Mouse (Mus musculus) megakaryocyte-erythroid progenitor cell, adult 5-6 weeks (primary cell): ENCODE data around the gene Tchp. TPM values are rescaled to one million over a fixed set of nuclear protein-coding genes. Genes with fewer than 3 reads are reported as not detected.

Source experiments
- ATAC-seq: replicated peaks from 2 replicates; pipeline ENCODE4 v1.8.0; 2016; ENCODE audit warnings: mild to moderate bottlenecking, inconsistent platforms; ENCODE audit not compliant: severe bottlenecking, poor library complexity, low FRiP score, low TSS enrichment
- total RNA-seq, 2 experiments: library from RNA; stranded (forward) in 1 of 2; stranded (reverse) in 1 of 2; fragments of 200-1000, 215-1000 nt in 1 of 2; fragments of >200 nt in 1 of 2; fragmentation: Nextera tagmentation in 1 of 2; gene quantifications; 2 replicates each; pipeline ENCODE4 v1.2.3; 2014 to 2017

Tchp gene
- total RNA-seq, 2 experiments from 2014 or later = 11.8 to 19.9 TPM

DNA sequence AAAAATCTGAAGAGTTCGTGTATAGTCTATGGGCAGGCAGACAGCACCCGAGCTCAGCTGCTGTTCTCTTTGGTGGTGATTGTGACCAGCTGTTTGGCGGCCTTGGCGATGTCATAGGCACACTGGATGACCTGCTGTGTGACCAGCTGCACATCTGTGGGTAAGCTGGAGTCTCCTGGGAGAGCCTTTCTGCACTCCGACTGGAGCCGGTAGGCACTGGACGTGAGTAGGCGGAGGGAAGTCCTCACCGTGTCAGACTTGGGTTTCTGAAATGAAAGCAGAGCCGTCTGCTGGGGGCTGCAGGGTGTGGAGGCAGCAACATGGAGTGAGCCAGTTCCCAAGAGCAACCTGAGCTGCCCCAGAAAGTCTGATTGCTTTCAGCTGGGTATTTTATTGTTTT is 22.6 kb downstream of the Tchp start:
- no peak for ATAC-seq

DNA sequence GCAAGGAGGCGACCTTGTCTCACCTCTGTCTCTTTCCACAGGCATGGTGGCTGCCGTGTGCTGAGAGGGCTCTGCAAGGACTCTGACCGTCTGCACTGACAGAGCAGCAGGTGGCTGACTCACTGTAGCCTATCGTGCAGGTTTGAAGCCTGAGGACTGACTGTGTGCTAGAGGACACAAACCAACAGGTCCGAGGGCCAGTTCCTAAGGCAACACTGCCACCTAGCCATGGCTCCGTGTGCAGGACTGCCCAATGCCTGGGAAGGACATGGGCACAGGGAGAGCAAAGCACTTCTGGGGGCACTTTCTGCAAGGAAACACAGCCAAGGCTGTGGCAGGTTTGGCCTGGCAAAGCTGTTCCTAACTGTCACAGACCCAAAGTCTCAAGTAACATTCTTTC is 23.9 kb downstream of the Tchp start:
- ATAC-seq = no peak

DNA sequence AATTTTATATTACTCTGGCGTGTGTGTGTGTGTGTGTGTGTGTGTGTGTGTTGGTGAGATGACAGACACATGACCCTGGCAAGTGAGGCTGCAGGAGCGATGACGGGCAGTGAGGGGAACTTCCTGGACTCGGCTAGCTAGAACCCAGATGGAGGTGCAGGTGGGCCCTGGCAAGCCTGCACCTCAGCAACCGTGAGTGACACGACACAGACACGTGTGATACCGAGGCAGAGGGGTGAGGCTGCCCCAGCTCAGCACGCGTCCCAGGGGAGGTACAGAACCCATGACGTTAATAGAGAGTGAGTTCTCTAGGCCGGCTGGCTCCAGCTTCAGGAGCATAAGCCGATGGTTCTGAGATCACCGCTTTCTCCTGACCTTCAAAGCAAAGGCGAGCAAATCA is 24.4 kb downstream of the Tchp start:
- ATAC-seq = no peak

DNA sequence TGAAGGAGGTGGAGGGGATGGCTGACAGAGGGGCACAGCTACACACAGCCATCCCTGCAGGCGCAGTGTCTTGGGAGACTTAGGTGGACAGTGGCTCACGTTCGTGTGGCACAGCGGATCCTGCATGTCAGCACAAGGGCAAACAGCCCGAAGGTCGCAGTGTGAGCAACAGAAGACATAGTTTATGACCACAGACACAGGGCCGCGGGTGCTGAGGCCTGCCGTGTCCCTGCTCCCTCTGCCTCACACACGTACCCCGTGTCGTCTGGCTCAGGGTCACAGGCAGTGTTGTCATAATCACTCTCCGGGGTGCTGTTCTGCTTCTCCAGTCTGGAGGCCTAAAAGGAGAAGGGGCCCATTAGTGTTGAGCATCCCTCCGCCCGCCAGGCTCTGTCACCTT is 26.0 kb downstream of the Tchp start:
- no peak for ATAC-seq

DNA sequence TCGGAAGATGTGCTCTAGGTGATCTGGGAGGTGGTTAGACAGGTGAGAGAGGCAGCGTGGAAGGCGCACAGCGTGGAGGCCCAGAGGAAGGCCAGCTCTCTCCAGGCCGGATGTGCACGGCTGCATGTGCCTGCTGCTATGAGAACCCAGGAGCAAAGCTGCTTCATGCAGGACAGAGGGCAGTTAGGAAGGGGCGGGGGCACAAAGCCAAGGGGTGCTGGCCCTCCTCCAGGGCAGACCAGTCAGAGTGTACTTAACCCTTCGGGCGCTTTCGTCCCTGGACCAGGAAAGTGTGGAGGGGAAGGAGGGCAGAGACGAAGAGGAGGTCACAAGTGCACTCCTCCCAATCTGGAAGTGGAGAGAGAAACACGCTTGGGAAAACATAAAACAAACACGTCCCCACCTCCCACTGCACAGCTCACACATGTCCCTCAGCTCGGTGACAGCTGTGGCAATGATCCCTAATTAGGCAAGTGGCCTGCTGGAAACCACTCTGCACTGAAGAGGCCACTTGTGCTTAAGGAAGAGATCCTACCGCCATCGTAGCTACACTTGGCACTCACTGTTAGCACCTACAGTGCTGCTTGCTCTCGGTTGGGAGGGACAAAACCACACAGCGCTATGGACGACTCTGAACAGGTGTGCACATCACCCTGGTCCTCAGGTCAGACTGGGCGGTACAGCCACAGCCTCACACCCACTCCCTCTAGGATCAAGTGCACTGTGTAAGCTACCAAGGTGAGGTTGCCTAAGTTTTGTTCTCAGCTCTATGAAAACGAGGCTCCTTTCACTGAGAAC is 29.7 kb downstream of the Tchp start:
- no peak for ATAC-seq

DNA sequence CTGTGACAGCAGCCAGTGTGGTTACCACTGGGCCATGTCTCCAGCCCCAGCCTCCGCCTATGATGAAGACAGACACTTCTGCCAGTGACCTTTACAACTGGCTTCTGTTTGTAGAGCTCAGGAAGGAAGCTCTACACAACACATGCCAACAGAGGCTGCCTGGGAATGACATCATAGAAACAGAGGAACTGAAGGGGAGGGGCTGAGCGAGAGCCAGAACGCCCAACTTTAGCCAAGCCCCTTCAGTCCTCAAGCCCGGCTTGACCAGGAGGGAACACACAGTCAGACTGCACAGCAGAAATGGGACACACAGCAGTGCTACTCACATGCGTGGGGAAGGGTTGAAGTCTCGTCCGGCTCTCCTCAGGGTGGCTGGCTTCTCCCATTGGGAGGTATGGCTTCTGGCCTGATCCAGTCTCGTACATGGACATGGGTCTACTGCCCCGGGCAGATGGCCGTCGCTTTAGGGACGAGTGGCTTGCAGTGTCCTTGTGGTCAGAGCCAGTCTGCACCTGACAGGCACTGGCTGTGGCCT is 31.2 kb downstream of the Tchp start:
- no peak for ATAC-seq

DNA sequence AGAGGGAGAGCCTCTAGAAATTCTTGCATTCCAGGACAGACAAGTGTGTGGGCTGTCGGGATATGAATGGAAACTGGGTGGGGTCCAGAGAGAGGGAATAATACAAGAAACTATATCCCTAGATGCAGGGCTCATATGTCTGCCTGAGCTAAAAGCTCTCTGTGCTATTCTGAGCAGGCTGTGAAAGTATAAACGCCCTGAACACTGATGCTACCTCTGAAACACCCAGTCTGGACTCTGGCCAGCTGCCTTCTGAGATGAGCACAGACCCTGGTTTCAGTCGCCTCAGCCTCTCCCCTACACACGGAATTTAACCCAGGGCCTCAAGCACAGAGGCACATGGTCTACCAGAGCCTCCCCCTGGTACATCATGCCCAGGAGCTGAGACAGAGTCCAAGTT is 33.0 kb downstream of the Tchp start:
- no peak for ATAC-seq

DNA sequence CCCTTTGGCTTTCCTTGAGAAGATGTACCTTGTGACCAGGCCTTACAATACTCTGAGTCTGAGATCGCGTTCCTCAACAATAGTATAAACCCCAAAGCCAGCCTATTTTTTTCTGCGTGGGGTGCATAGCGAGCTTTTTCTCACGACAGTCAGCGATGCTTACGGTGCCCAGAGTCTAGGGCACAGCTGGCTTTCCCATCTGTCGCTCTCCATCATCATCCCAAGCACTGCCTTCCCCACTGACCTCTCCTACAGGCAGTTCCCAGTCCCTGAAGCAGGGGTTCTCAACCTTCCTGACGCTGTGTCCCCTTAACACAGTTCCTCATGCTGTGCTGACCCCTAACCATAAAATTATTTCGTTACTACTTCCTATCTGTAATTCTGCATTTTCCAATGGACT is 35.0 kb downstream of the Tchp start:
- ATAC-seq = no peak

DNA sequence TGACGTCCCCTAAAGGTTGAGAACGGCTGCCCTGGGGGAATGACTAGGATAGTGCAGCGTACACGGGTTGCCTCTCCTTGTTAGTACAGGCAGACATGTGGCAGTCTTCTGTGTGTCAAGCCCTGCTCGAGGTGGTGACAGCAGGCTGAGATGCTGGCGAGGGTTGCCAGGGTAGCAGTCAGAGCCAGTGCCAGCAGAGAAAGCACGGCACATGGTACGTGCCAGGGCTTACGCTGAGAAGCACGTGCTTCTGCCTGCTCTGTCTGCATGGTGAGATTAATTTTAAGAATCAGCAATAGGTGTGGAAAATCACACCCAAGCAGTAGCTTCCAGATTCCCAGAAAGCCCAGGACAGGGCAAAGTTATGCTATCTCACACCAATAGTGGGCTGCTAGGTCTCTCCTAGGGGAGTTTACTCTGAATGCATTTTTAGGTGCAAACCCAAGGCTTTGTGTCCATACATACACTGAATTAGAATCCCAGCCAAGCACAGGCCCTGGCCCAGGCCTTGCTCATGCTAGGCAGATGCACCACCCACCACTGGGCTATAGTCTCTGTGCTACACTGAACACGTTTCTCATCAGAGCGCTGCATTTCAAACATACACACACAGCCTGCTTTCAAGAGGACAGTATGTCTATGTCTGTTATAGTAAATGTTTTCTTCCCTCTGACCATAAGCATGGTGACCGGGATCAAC is 35.6 kb downstream of the Tchp start:
- ATAC-seq = no peak

DNA sequence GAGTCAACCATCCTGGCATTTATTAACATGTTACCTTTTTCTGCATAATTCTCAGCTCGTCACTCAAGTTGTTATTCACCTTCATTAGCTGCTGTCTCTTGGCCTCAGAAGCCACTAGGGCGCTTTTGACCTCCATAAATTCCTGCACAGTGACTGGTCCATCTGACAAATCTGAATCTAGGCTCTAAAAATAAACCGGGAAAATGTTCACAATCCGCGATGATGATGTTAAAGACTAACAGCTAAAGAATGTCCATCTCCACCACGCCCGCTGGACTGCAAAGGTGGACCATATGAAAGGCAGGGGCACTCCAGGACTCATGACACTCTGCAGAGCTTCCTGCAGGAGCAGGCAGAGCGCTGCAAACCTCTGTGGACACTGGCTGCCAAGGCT is 36.1 kb downstream of the Tchp start:
- no peak for ATAC-seq

DNA sequence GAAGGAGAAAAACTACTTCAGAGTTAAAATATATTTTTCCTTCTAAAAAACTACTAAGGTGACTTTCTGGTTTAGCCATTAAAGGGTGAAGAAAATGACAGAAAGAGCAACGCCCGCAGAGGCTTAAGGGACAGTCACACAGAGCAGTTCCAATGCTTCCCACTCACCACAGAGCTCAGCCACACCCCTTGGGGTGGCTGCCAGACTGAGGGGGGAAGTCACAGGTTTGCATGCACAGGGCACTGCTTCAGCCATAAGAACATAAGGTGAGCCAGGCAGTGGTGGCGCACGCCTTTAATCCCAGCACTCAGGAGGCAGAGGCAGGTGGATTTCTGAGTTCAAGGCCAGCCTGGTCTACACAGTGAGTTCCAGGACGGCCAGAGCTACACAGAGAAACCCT is 38.0 kb downstream of the Tchp start:
- ATAC-seq = no peak

DNA sequence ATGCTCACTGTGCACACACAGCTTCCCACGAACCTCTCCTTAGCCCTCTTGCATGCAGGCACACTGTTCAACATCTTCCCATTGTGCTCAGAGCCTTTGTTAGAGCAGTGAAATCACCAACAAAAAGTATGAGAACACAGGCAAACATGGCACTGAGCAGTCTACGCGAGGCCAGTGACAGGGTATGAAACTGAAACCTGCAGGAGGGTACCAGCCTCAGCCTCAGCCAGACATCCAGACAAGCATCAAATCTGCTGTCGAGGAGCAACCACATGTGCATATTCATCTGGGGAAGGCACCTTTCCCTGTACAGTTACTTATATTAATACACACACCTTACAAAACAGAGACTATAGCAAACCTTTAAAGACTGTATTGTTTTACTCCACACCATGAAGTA is 39.3 kb downstream of the Tchp start:
- no peak for ATAC-seq

DNA sequence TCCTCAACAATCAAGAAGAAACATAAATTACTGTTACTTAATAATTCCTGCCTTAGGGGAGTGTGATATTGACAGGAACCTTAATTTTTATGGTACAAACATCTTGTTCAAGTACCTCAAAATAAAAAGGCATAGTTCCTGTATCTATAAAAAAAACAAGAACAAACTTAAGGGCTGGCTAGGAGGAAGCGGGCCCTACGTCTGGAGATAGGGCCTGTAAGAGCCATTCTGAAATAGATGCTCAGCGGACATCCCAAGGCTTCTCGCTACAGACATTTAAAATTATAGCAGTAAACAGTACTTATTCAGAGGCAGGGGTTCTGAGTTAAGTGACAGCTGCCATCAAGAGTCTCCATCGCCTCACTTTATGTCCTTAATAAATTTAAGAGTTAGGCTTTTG is 40.0 kb downstream of the Tchp start:
- no peak for ATAC-seq

DNA sequence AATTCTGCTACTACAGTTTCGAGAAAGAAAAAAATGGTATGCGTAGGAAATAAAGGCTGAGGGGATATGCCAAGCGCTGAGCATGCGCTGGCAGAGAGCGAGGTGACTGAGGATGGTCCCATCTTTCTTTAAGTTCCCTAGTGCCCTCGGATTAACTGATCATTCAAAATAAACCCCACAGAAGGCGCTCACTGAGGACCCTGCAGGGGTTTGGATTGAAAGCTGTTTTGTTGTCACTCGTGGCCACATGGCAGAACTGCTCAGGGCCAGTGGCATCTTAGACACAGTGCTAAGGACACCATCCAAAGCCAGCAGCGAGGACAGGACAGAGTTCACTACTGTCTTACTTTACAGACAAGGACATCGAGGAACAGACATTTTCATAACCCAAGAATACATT is 42.8 kb downstream of the Tchp start:
- ATAC-seq = no peak

DNA sequence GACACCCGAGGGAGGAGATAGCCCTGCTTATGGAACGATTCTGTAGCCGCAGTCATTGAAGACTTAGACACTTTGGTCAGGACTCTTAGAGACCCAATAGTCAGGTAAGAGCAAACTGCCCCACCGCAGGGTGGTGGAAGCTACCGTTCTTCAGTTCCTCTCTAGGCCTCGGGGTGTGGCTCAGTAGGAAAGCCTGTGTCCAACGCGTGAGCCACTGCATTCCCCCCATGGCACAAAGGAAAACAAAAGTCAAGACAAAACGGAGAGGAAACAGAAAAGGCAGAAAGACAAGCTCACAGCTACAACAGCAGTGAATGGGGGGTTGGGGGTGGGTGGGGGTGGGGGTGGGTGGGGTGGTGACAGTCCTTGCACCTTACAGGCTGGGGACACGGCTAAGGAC is 44.8 kb downstream of the Tchp start:
- no peak for ATAC-seq

DNA sequence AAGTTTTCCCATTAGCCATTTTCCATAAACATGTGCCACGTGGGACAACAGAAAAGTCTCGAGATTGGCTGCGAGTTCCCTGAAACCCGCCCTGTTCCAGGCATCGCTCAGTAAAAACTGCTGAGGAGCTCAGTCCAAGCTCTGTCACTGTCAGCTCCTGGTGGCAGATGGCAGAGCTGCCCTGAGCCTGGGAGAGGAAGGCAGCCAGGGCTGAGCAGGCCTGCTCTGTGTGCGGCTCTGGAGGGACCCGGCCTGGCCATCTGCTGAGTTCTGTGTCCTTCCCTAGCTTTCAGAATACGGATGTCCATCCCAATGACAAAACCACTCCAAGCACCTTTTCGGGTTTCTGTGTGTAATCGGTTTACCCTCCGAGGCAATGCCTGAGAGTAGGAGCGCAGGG is 45.8 kb downstream of the Tchp start:
- ATAC-seq = no peak

DNA sequence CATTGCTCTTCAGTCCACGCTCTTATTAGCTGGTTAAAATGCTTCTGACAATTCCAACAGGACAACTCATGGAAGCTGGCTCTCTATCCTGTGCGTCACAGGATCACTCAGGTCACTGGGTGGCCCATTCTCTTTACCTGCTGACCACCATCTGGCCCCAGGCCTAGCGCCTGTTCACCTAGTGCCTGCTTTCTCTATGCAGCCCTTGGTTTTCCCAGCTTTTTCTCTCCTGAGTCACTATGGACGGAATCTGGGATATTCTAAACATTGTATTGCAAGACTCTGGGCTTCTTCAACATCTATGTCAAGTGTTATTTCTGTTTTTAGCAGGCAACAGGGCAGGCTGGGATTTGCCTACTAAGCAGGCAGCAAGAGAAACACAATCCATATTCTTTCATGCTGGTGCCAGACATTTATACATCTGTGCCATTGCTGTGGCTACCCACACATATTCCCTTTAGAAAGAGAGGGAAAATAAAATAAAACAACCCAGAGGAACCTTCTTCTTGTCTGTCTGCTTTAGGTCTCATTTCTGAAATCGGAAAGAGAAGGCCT is 52.1 kb downstream of the Tchp start:
- ATAC-seq = no peak

DNA sequence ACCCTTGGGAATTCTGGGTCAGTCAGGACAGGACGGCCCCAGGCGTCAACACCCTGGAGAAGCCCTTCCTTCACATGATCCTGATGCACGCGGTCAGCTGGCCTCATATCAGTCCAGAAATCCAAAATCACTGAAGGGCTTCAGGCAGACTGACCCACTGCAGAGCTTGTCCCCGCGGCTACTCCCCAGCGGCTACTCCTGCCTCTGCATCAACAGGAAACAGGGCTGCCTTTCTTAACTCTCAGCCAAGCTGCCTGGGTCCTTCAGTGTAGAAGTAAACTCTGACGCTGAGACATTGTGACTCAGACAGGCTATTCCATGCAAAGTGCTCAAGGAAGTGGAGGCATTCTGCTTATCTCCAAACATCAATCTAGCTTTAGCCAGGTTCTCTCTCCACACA is 54.4 kb downstream of the Tchp start:
- ATAC-seq = no peak

DNA sequence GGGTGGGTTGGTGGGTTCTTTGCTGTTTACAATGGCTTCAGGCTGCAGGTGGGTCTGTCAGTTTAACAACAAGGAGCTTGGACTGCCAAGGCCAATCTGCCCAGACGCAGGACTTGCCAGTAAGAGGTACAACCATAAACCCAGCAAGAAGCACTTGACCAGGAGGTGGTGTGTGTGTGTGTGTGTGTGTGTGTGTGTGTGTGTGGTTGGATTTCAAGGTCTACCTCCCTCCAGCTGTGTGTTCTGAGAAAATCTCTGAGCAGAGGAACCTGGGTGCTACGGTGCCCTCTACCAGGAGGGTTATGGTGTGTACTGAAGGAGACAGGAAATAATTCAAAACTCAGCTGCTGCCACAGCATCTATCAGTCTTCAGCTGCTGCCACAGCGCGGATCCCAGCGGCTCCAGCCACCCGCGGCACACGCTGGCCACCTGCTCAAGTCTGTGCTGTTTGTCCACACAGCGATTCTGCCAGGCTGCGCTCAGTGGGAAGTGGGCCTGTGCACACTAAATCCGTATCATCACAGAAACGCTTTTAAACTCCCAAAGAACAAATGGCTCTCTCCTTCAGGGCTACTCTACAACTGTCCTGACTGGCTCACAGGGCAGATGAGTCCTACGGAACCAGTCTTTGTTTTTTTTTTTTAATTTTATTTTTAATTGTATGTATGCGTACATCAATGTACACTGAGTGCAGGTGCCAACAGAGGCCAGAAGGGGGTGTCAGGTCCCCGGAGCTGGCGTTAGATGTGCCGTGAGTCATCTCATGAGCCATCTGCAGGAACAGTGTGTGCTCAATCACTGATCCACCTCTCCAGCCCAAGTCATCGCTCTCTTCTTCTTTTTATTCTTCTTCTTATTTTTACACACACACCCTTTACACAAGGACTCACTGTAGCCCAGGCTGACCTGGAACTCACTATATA is 57.5 kb downstream of the Tchp start:
- ATAC-seq = peak; percentile 59; the same call in 1 of the 2 replicates

DNA sequence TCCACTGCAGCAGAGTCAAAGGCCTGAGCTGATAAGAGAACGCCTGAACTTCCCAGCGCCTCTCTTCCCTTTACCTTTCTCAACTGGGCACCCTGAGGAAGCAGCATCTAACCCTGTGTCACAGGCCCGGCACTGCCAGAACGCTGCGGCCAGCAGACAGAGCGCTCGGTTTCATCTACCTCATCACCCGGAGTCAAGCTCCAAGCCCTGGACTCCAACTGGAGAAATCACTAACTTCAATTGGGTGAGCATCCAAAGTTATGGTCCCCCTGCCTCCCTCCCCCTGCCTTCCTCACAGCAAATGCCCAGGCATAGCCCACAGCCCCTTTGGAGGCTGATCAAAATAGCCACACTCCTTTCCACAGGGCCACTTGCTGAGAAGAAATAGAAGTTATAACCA is 59.1 kb downstream of the Tchp start:
- ATAC-seq = no peak
